Mouse (Mus musculus) CH12.LX (cell line): ENCODE measurements at regions not wholly inside any gene's neighbourhood (a gene's known extent, or its start where the extent isn't known, plus 50 kb on each side); places are given as distances from the start of the nearest gene placed in this dataset.

ENCODE experiments used
- CTCF ChIP-seq, 2 experiments: IDR thresholded peaks in 1 of 2; conservative IDR thresholded peaks in 1 of 2; 2 replicates each; pipeline ENCODE4 v1.5.1; 2011 to 2012; ENCODE audit warnings: low read depth in 2 of 2, low read length in 2 of 2, improper control_type of control experiment in 1 of 2, inconsistent platforms in 1 of 2, mild to moderate bottlenecking in 1 of 2, moderate library complexity in 1 of 2
- E2F4 ChIP-seq: IDR thresholded peaks from 2 replicates; pipeline ENCODE4 v1.6.1; 2011; ENCODE audit warnings: low read depth, low read length, improper control_type of control experiment; ENCODE audit not compliant: insufficient replicate concordance
- ELF1 ChIP-seq: IDR thresholded peaks from 2 replicates; pipeline ENCODE4 v1.6.1; 2014; ENCODE audit warnings: low read depth, mild to moderate bottlenecking, inconsistent platforms, low read length, improper control_type of control experiment
- EP300 ChIP-seq: IDR thresholded peaks from 2 replicates; pipeline ENCODE4 v1.6.1; 2011; ENCODE audit warnings: low read length, improper control_type of control experiment
- MAFK ChIP-seq: IDR thresholded peaks from 2 replicates; pipeline ENCODE4 v1.6.1; 2011; ENCODE audit warnings: low read length, improper control_type of control experiment; ENCODE audit not compliant: insufficient replicate concordance
- MAX ChIP-seq: IDR thresholded peaks from 2 replicates; pipeline ENCODE4 v1.6.1; 2011; ENCODE audit warnings: low read length, improper control_type of control experiment
- MXI1 ChIP-seq: IDR thresholded peaks from 2 replicates; pipeline ENCODE4 v1.6.1; 2011; ENCODE audit warnings: mild to moderate bottlenecking, low read depth, low read length, improper control_type of control experiment
- POLR2A ChIP-seq: IDR thresholded peaks from 2 replicates; pipeline ENCODE4 v1.6.1; 2011; ENCODE audit warnings: low read depth, mild to moderate bottlenecking, improper control_type of control experiment, low read length
- RCOR1 ChIP-seq: conservative IDR thresholded peaks from 2 replicates; pipeline ENCODE4 v1.6.1; 2012; ENCODE audit warnings: low read depth, mild to moderate bottlenecking, inconsistent platforms, low read length, improper control_type of control experiment
- TCF12 ChIP-seq: IDR thresholded peaks from 2 replicates; pipeline ENCODE4 v1.6.1; 2014; ENCODE audit warnings: low read depth, mild to moderate bottlenecking, inconsistent platforms, low read length, improper control_type of control experiment

GRCm38 (mm10) chr13:42575725-42576426, 104.5 kb upstream of the Phactr1 start:
- peak; percentile 71 to 84 for TF ChIP-seq CTCF (conservative IDR thresholded peaks at IDR 0.05 in 1 of 2, IDR thresholded peaks at IDR 0.05 in 1 of 2; ENCODE audit: low read depth in 2 of 2, low read length in 2 of 2)
- TF ChIP-seq ELF1: no peak
- no peak for TF ChIP-seq TCF12
- TF ChIP-seq MAFK: no peak
- TF ChIP-seq RCOR1: no peak
- TF ChIP-seq MAX: no peak
- no peak for TF ChIP-seq MXI1
- TF ChIP-seq EP300: no peak
- TF ChIP-seq E2F4: no peak
- no peak for TF ChIP-seq POLR2A
